Mouse (Mus musculus) left cerebral cortex, adult 18-20 months (tissue): ENCODE data around the gene Etv6. TPM values are rescaled to one million over a fixed set of nuclear protein-coding genes. Genes with fewer than 3 reads are reported as not detected.

Experiments used
- DNase-seq, 2 experiments: peaks; one replicate each; pipeline ENCODE4 v3.0.0; 2021 to 2022; ENCODE audit warnings: low spot score in 2 of 2, mixed read lengths in 1 of 2
- total RNA-seq, 2 experiments: library from RNA; stranded (reverse); gene quantifications; 2 replicates each; pipeline ENCODE4 v1.2.3; 2021

Gene Etv6
- total RNA-seq, 2 experiments from 2014 or later = 15.3 to 18.6 TPM

DNA sequence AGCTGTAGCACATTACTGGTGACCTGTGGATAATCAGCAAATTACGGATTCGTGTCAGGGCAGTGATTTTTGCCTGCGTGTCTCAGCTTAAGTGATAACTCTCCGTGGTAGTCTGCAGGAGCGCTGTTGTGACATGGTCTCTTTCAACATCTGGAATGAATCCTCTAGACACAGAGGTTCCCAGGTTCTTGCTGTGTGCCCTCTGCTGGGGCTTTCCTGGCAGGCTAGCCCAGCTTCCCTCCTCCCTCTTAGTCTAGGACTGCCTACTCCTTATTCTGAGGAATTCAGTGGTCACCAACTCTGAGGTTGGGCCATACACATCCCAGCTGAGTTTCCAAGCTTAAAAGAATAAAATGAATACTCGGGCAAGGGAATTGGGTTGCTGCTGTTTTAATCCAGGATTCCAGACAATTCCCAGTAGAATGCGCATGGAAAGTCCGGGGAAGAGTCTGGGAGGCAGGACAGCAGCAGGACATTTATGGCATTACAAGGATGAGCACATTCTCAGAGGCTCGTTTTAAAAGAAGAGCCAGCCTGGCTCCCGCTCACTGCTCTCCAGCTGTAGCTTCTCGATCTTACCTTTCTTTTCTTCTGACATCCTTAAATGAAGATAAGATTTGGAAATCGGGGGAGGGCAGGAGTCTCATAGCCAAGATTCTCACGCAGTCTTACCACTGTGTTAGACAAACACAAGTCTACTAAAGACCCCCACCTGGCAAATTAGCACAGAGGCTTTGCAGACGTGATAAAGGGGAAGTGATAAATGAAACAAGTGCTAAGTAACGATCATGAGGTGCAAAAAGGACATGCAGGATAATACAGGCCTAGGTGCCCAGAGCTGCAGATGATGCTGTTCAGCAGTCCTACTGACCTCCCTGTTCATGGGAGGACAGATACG is 105.5 kb downstream of the Etv6 start:
- DNase-seq = no peak

GRCm38 (mm10) chr6:134141616-134142165 is 106.2 kb downstream of the Etv6 start:
- DNase-seq = no peak

DNA sequence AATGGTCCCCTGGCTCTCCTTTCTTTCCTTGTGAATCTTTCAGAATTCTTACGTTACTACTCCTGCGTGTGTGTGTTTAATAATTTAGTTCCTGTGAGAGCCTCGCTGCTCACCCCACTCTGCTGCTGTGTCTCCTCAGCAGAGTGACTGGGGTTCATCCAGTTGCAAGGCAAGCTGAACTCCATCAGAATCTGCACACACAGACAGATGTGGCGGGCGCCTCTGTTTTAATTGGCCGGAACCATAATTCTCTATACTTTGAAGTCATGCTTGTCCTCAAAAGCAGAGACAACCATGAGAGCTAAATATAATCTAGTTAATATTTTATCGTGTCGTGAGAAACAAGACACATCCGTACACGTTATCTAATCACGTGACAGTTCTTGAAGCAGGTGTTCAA is 107.2 kb downstream of the Etv6 start:
- DNase-seq = no peak

GRCm38 (mm10) chr6:134143649-134144097 is 108.2 kb downstream of the Etv6 start:
- no peak for DNase-seq

DNA sequence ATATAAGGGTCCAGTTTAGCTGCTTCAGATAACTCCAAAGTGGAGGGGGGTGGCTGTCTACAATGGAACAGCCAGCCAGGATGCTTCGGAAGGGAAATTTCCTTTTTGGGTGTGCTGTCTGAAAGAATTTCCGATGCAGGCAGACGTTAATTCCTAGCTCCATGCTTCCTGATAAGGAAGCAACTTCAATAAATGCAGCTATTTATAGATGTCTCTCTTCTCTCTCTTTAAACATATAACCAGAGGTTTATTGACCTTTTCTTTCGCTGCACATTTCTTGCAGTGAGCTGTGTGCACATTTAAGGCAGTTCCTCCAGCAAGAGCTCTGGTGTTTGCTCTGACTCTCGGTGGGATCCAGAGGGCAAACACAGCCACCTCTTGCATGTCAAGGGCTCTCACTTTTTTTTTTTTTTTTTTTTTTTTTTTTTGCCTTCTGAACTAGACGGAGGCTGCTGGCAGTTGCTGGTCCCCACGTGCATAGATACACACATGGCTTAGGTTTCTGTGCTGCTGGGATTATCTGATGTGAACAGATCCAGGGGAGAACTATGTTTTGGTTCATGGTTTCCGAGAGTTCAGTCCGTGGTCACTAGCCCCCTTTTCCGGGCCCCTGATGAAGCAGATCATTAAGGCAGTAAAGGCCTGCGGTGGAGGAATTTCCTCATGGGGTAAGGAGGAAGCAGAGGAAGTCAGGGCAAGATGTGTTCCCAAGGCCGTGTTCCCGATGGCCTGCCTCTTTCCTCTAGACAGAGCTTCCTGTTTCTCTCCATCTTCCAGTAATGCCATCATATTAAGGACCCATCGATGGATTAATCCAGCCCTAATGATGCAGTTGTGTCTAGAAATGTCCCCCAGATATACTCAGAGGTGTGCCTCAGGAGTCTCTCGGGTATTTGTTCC is 109.0 kb downstream of the Etv6 start:
- no peak for DNase-seq

DNA sequence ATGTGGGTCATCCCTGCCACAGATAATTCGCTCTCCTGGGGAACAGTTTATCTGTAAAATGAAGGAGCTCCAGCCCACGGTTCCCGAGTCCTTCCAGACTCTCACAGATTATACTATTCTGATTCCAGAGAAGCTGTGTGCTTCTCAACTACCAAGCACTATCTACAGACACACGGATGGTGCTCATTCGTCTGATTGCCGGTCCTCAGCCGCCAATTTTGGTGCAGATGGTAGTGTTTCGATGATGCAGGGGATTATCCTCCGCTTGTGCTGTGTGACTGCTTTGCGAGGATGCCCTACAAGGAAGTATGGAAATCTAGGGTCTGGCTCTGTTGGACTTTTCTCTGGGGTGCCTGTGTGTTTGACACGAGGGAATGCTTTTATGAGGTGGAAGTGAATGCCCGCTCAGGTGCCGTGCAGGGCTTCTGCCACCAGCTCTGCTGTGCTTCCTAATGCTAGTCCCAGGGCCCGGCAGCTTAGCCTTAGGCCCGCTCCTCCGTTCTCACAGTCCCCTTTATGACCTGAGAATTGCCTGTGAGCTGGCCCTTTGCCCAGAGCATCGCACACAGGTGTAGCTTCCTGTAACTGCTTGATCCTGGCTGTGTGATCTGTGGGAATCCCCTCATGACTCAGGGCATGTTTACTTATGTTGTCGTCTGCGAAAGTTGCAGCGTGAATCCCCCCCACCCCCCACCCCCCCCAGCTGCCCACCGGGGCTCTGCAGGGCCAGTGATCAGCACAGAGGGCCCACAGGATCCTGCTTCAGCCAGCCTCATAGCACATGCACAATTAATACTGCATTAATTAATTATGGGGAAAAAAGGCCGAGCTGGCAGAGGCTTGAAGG is 112.3 kb downstream of the Etv6 start:
- DNase-seq = no peak

DNA sequence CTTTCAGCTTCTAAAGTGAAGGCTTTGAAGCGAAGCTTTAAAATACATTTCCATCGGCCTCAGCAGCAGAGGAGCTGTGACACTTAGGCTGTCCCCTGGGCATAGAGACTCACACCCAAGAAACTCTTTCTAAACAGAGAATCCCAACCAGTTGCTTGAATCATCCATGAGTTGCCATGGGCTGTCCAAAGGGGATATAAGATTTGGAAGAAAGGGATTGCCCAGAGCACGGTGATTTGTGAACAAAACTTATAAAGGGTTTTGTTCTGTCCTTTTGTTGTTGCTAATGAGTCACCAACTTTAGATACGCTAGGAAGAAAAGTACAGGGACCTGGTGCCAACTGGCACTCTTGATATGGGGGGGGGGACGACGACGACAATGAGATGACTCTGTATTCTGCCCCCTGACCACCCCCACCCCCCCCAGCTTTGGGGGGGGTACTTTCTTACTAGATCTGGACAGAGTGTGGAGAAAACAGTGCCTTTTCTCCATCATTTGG is 113.0 kb downstream of the Etv6 start:
- no peak for DNase-seq

- no peak for DNase-seq
These were observed 114.1 kb downstream of the Etv6 start for GRCm38 (mm10) chr6:134149606-134150005.

GRCm38 (mm10) chr6:134151022-134151680 is 115.7 kb downstream of the Etv6 start:
- DNase-seq = no peak

- peak; percentile 26 to 50 for DNase-seq
These were observed 116.5 kb downstream of the Etv6 start for GRCm38 (mm10) chr6:134151853-134152505.

- peak in 1 of 2 experiments; percentile 19 for DNase-seq
These were observed 117.0 kb downstream of the Etv6 start for GRCm38 (mm10) chr6:134152539-134152938.

DNA sequence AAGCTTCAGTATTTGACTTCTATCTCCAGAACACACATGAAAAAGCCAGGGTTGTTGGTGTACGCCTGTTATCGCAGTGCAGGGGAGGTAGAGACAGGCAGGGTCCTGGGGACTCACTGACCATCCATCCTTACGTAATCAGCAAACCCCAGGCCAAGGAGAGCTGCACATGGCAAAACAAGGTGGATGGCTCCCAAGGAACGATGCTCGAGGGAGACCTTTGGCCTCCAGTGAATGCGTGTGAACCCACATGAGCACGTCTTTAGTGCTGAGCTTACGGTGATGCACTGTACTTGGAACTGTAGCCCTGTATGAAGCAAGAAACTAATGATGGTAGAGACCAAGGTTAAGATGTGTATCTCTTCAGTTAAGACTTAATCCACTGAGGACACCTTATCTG is 119.2 kb downstream of the Etv6 start:
- no peak for DNase-seq

- no peak for DNase-seq
These were observed 120.6 kb downstream of the Etv6 start for GRCm38 (mm10) chr6:134155900-134156623.

- no peak for DNase-seq
These were observed 122.1 kb downstream of the Etv6 start for GRCm38 (mm10) chr6:134157533-134158115.

DNA sequence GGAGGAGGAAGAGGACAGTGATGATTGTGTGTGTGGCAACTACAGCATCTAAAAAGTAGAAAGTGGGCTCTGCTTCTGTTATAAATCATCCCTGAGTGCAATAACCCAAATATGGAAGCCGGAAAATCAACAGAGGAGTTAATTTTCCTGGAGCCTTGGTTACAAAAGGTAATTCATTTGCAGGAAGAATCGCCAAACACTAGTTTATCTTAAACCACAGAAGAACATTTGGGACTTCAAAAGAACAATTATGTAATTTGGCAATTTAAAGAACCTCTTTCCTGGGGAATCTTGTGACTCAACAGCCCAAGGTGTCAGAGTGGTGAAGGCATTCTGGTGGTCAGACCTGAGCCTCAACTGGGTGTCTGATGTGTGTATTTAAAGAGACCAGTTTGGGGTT is 122.7 kb downstream of the Etv6 start:
- no peak for DNase-seq

GRCm38 (mm10) chr6:134159672-134160071 is 124.2 kb downstream of the Etv6 start:
- no peak for DNase-seq

DNA sequence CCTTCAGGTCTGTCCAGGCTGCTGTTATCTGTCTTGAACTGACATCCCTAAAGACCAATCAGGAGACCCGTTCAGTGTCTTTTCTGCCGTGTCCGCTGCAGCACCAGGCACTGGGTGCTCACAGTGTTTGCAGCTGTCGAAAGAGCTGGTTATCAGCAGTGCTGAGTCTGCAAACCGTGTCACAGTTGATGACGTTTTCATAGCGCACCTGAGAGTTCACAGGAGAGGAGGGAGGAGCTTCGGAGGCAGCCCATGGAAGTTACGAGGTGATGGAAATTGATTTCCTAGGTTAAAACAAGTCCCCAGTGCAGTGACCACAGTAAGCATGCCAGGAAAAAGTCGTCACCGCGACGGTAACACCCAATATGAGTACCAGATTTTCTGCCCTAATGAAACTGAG is 125.5 kb downstream of the Etv6 start:
- DNase-seq = no peak

DNA sequence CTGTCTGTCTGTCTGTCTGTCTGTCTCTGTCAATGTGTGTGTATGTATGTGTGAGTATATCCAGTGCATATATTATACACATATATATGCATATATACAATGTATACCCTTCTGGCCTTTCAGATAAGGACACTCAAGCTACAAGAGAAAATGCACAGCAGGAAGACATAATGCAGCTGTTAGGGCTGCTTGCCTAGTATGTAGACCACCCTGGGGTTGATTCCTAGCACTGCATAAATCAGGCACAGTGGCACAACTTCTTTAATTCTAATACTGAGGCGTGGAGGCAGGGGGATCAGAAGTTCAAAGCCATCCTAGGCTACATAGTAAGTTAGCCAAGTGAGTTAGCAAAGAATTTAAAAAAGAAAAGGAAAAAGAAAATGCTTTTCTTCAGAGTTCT is 127.8 kb downstream of the Etv6 start:
- DNase-seq = no peak
